Mouse (Mus musculus) heart, embryonic 15.5 days (tissue): ENCODE data around the gene Prr3. TPM values are rescaled to one million over a fixed set of nuclear protein-coding genes. Genes with fewer than 3 reads are reported as not detected.
"Not testable (repeated sequence)": the region's sequence is repeated elsewhere in the genome, so short reads cannot be mapped to it uniquely, and the experiment has no call there.

Experiments used
- ATAC-seq: fragments of 200-750 bp; cut with Nextera tagmentation; replicated peaks from 2 replicates; pipeline ENCODE4 v1.8.0; 2017; ENCODE audit warnings: low read depth, moderate TSS enrichment; ENCODE audit not compliant: insufficient number of reproducible peaks, insufficient read depth, low FRiP score
- H3K27ac ChIP-seq: fragments of 300-500 bp; sonication (generic); 2 replicates; pipeline ENCODE4 v1.5.1; 2015; ENCODE audit warnings: mild to moderate bottlenecking, inconsistent platforms
- H3K27me3 ChIP-seq: fragments of 300-500 bp; sonication (generic); 2 replicates; pipeline ENCODE4 v1.6.1; 2015; ENCODE audit warnings: inconsistent platforms
- H3K36me3 ChIP-seq: fragments of 300-500 bp; sonication (generic); 2 replicates; pipeline ENCODE4 v1.6.1; 2015; ENCODE audit warnings: mild to moderate bottlenecking, inconsistent platforms
- H3K4me1 ChIP-seq: fragments of 300-500 bp; sonication (generic); replicated peaks from 2 replicates; pipeline ENCODE4 v1.6.1; 2015; ENCODE audit warnings: inconsistent platforms
- H3K4me2 ChIP-seq: fragments of 300-500 bp; sonication (generic); 2 replicates; pipeline ENCODE4 v1.6.1; 2015; ENCODE audit warnings: inconsistent platforms, mild to moderate bottlenecking, moderate library complexity
- H3K4me3 ChIP-seq: fragments of 300-500 bp; sonication (generic); 2 replicates; pipeline ENCODE4 v1.5.1; 2015; ENCODE audit warnings: mild to moderate bottlenecking, inconsistent platforms
- H3K9ac ChIP-seq: fragments of 300-500 bp; sonication (generic); 2 replicates; pipeline ENCODE4 v1.6.1; 2015; ENCODE audit warnings: mild to moderate bottlenecking, inconsistent platforms
- H3K9me3 ChIP-seq: fragments of 300-500 bp; sonication (generic); replicated peaks from 2 replicates; pipeline ENCODE4 v1.6.1; 2016; ENCODE audit warnings: inconsistent platforms
- WGBS: fragments of 180-500 bp; shearing (Covaris S2); methylation state at CpG from one replicate; pipeline ENCODE4 v1.1.7; 2015; ENCODE audit warnings: mixed read lengths; 5-methylcytosine and 5-hydroxymethylcytosine counted together
- polyA plus RNA-seq: library from polyadenylated mRNA; unstranded; fragments of >200 nt; fragmentation: Nextera tagmentation; extraction: Ambion mirVana; gene quantifications from 2 replicates; pipeline ENCODE4 v1.2.1, GENCODE M21; 2015

The Prr3 gene
- polyA plus RNA-seq, 1 experiment from 2014 or later: 13.7 TPM

- H3K36me3 ChIP-seq: no peaks in the 10 kb centered on the region
- H3K27ac ChIP-seq: peak within 1 kb of the TSS; percentile 60
- no peaks in the 10 kb centered on the region for H3K9me3 ChIP-seq
- H3K27me3 ChIP-seq: no peaks in the 10 kb centered on the region
- peak within 1 kb of the TSS; percentile 52 for H3K4me2 ChIP-seq
- peaks cover 7% of the 10 kb centered on the region; the same call in 1 of the 2 replicates for H3K4me1 ChIP-seq
- no peak within 1 kb of the TSS for H3K9ac ChIP-seq
- peak within 1 kb of the TSS; percentile 29 for H3K4me3 ChIP-seq
- WGBS: 23% methylated on average over 15 of the region's 15 CpGs
- ATAC-seq: peak; percentile 56
Observed at GRCm38 (mm10) chr17:36020191-36021073, 40.4 kb upstream of the Prr3 start, which contains the start of gene H2-T24. Gene H2-T24, minus strand, starts transcription at chr17:36020560.

- 74% methylated on average over 3 of the region's 3 CpGs for WGBS
- Histone ChIP-seq H3K27ac (0 out of 2 replicates have a peak overlapping the region, but pooled peaks have one; percentile 10), H3K9ac (no peak overlapping the region), H3K9me3 (no peaks in the 10 kb centered on the region), H3K27me3 (no peaks in the 10 kb centered on the region), H3K4me3 (no peak overlapping the region), H3K36me3 (peaks cover 7% of the 10 kb centered on the region; the same call in 1 of the 2 replicates), H3K4me1 (peaks cover 7% of the 10 kb centered on the region; the same call in 1 of the 2 replicates), H3K4me2 (no peak overlapping the region; the same call in 1 of the 2 replicates)
- ATAC-seq: no peak
Observed at GRCm38 (mm10) chr17:36019519-36019918, 39.5 kb upstream of the Prr3 start.

GRCm38 (mm10) chr17:36018979-36019378 lies 38.9 kb upstream of the Prr3 start:
- Histone ChIP-seq H3K36me3 (peaks cover 10% of the 10 kb centered on the region; the same call in 1 of the 2 replicates), H3K4me2 (no peak overlapping the region), H3K27ac (no peak overlapping the region), H3K4me3 (no peak overlapping the region), H3K4me1 (peaks cover 4% of the 10 kb centered on the region; the same call in 1 of the 2 replicates), H3K9me3 (no peaks in the 10 kb centered on the region), H3K27me3 (no peaks in the 10 kb centered on the region), H3K9ac (no peak overlapping the region)
- 50% methylated on average over 2 of the region's 2 CpGs for WGBS
- no peak; the same call in 1 of the 2 replicates for ATAC-seq

- Histone ChIP-seq H3K9ac (no peak overlapping the region), H3K27ac (no peak overlapping the region), H3K4me1 (0 out of 2 replicates have a peak, but pooled peaks cover 3% of the 10 kb centered on the region), H3K4me2 (no peak overlapping the region), H3K27me3 (no peaks in the 10 kb centered on the region), H3K9me3 (no peaks in the 10 kb centered on the region), H3K36me3 (peaks cover 10% of the 10 kb centered on the region; the same call in 1 of the 2 replicates), H3K4me3 (no peak overlapping the region)
- no peak for ATAC-seq
- WGBS: 85% methylated on average over 5 of the region's 5 CpGs
Observed at GRCm38 (mm10) chr17:36017046-36017445, 37.0 kb upstream of the Prr3 start.

DNA sequence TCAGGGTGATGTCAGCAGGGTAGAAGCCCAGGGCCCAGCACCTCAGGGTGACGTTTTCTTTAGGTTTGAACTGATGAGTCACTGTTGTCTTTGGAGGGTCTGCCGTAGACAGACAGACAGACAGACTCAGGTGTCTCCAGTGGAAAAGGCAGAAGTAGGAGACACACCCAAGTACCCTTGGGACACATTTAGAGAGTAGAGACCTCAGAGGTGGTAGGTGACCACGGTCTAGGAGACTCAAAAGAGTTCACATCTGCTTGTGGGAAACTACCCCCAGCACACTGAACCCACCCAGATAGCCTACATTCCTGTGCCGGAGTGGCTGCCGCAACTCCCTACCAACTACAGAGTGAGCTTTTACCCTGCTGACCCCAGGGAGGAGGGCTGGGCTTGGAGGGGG lies 34.9 kb upstream of the Prr3 start:
- no peaks in the 10 kb centered on the region for H3K27me3 ChIP-seq
- no peak overlapping the region for H3K4me3 ChIP-seq
- H3K4me2 ChIP-seq: no peak overlapping the region
- H3K27ac ChIP-seq: no peak overlapping the region
- H3K36me3 ChIP-seq: peaks cover 10% of the 10 kb centered on the region; the same call in 1 of the 2 replicates
- H3K9ac ChIP-seq: no peak overlapping the region
- ATAC-seq: no peak
- H3K9me3 ChIP-seq: no peaks in the 10 kb centered on the region
- no peaks in the 10 kb centered on the region for H3K4me1 ChIP-seq
- WGBS: 89% methylated on average over 5 of the region's 5 CpGs

GRCm38 (mm10) chr17:36004409-36004808 lies 24.4 kb upstream of the Prr3 start:
- H3K36me3 ChIP-seq, H3K4me3 ChIP-seq, H3K4me1 ChIP-seq, H3K27ac ChIP-seq, ATAC-seq, H3K27me3 ChIP-seq, H3K9ac ChIP-seq, H3K9me3 ChIP-seq, H3K4me2 ChIP-seq: not testable (repeated sequence)
- 90% methylated on average over 7 of the region's 7 CpGs for WGBS

DNA sequence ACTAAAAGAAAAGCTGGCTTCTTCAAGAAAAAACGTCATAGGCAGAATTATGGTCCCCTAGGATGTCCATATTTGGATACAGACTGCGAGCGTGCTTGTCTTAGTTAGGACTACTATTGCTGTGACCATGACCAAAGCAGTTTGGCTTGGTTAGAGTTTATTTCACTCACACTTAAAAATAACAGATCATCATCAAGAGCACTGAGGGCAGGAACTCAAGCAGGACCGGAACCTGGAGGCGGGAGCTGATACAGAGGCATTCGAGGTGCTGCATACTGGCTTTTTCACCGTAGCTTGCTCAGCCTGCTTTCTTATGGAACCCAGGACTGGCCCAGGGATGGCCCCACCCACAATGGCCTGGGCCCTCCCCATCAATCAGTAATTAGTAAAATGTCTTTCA lies 23.3 kb upstream of the Prr3 start:
- H3K9ac ChIP-seq: no peak overlapping the region
- H3K4me3 ChIP-seq: no peak overlapping the region
- H3K36me3 ChIP-seq: no peaks in the 10 kb centered on the region
- 0 out of 2 replicates have a peak, but pooled peaks cover 4% of the 10 kb centered on the region for H3K4me1 ChIP-seq
- ATAC-seq: no peak
- H3K27me3 ChIP-seq: no peaks in the 10 kb centered on the region
- no peak overlapping the region for H3K27ac ChIP-seq
- no peaks in the 10 kb centered on the region for H3K9me3 ChIP-seq
- no peak overlapping the region for H3K4me2 ChIP-seq
- 90% methylated on average over 7 of the region's 7 CpGs for WGBS

- H3K4me2 ChIP-seq: no peak overlapping the region
- no peak; the same call in 1 of the 2 replicates for ATAC-seq
- no peaks in the 10 kb centered on the region for H3K36me3 ChIP-seq
- no peak overlapping the region for H3K9ac ChIP-seq
- H3K9me3 ChIP-seq: no peaks in the 10 kb centered on the region
- peaks cover 12% of the 10 kb centered on the region for H3K4me1 ChIP-seq
- H3K27me3 ChIP-seq: no peaks in the 10 kb centered on the region
- WGBS: 91% methylated on average over 6 of the region's 6 CpGs
- H3K4me3 ChIP-seq: no peak overlapping the region
- H3K27ac ChIP-seq: no peak overlapping the region
Observed at GRCm38 (mm10) chr17:36001966-36002365, 21.9 kb upstream of the Prr3 start.

GRCm38 (mm10) chr17:36001121-36001897 lies 21.3 kb upstream of the Prr3 start:
- no peak overlapping the region for H3K27ac ChIP-seq
- H3K9ac ChIP-seq: no peak overlapping the region
- WGBS: 92% methylated on average over 12 of the region's 12 CpGs
- no peaks in the 10 kb centered on the region for H3K36me3 ChIP-seq
- ATAC-seq: no peak
- H3K4me2 ChIP-seq: no peak overlapping the region
- no peaks in the 10 kb centered on the region for H3K9me3 ChIP-seq
- no peaks in the 10 kb centered on the region for H3K27me3 ChIP-seq
- H3K4me3 ChIP-seq: no peak overlapping the region
- peaks cover 12% of the 10 kb centered on the region for H3K4me1 ChIP-seq

DNA sequence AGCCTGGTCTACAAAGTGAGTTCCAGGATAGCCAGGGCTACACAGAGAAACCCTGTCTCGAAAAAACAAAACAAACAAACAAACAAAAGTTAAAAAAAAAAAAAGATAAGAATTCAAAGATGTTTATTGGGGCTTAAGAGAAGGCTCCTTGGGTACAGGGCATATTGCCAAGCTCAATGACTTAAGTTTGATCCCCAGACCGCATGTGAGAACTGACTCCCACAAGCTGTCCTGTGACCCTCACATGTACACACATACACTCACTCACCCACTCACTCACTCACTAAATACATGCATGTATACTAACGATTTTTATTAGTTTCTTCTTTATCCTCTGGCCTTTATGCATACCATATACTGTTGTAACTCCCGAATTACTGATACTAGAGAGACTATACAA lies 20.3 kb upstream of the Prr3 start:
- H3K36me3 ChIP-seq: no peaks in the 10 kb centered on the region
- no peak overlapping the region for H3K4me2 ChIP-seq
- 77% methylated on average over 4 of the region's 4 CpGs for WGBS
- no peaks in the 10 kb centered on the region for H3K9me3 ChIP-seq
- H3K27ac ChIP-seq: no peak overlapping the region
- ATAC-seq: no peak
- no peak overlapping the region for H3K9ac ChIP-seq
- no peaks in the 10 kb centered on the region for H3K27me3 ChIP-seq
- H3K4me1 ChIP-seq: peaks cover 19% of the 10 kb centered on the region
- H3K4me3 ChIP-seq: no peak overlapping the region

DNA sequence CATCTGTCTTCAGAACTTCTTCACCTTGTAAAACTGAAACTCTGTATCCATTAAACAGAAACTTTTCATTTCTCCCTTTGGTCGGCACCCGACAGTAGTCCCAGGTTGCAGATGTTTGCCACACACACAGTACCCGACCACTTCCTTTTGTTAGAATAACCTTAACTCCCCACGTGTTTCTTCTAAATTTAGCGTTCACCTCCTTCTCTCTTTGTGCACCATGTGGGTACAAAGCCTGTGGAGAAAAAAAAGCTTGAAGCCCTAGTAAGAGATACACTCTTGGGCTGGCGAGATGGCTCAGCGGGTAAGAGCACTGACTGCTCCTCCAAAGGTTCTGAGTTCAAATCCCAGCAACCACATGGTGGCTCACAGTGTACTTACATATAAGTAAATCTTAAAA lies 19.3 kb upstream of the Prr3 start:
- H3K4me1 ChIP-seq: peaks cover 24% of the 10 kb centered on the region
- no peaks in the 10 kb centered on the region for H3K27me3 ChIP-seq
- H3K36me3 ChIP-seq: no peaks in the 10 kb centered on the region
- no peak overlapping the region for H3K4me2 ChIP-seq
- H3K9ac ChIP-seq: no peak overlapping the region
- no peak overlapping the region for H3K27ac ChIP-seq
- WGBS: 55% methylated on average over 7 of the region's 7 CpGs
- H3K4me3 ChIP-seq: no peak overlapping the region
- H3K9me3 ChIP-seq: no peaks in the 10 kb centered on the region
- no peak for ATAC-seq
